10 mouse cellular contexts compared by ENCODE assay signal in genomic region chr7:108814593-108815215, GRCm38 (mm10). TPM values are rescaled to one million over a fixed set of nuclear protein-coding genes. Genes with fewer than 3 reads are reported as not detected.
DNase-seq lines count a peak whose midpoint lies in the region; ATAC-seq and TF ChIP-seq lines count a peak whose summit lies in the region.
"Not testable (repeated sequence)": the region's sequence is repeated elsewhere in the genome, so short reads cannot be mapped to it uniquely, and the experiment has no call there.
"Had no signal": no experiment of that assay in that cellular context is flagged by ENCODE, and none has a peak within 500 bp of the region (broad histone marks: within the 10 kb centered on the region; RNA-seq: fewer than 3 reads in every experiment).

No protein-coding gene starts in this region.

- H3K4me2 ChIP-seq in midbrain, embryonic 12.5 days (replicated peaks) = not testable (repeated sequence)

- H3K9me3 ChIP-seq in midbrain, embryonic 12.5 days = not testable (repeated sequence)

- peak; percentile 23 for DNase-seq in A20 (ENCODE audit: low read depth, low spot score)
- peak; percentile 25 for DNase-seq in adrenal gland, postnatal 10 days
- peak; percentile 82 for DNase-seq in embryo, embryonic 10 days (ENCODE audit: low spot score)
- peak; percentile 24 for DNase-seq in kidney, adult 2 months
- peak; percentile 12 for DNase-seq in left cerebral cortex, postnatal 4 days
- peak; percentile 4 for DNase-seq in right cerebral cortex, postnatal 25 days

- H3K4me1 ChIP-seq in kidney, adult 2 months (ENCODE audit: control insufficient read depth, insufficient read depth, low read length); midbrain, embryonic 12.5 days: not testable (repeated sequence)

- not testable (repeated sequence) for H3K27ac ChIP-seq in kidney, adult 2 months (ENCODE audit: insufficient read depth, low read depth, low read length); midbrain, embryonic 12.5 days (replicated peaks)

- not testable (repeated sequence) for TF ChIP-seq POLR2A in kidney, adult 2 months (IDR thresholded peaks at IDR 0.05; ENCODE audit: low read depth, low read length)

- H3K9ac ChIP-seq in midbrain, embryonic 12.5 days (replicated peaks) = not testable (repeated sequence)

- peak; percentile 66 for ATAC-seq in granulocyte monocyte progenitor cell, adult 5-6 weeks (replicated peaks; ENCODE audit: poor library complexity, severe bottlenecking)
- ATAC-seq in midbrain, embryonic 12.5 days (ENCODE audit: low FRiP score, low read depth) = peak; percentile 58; the same call in 1 of the 2 replicates

- intact Hi-C loops in left cerebral cortex, postnatal 4 days (cut with DNase I) = not testable (repeated sequence)

- not testable (repeated sequence) for H3K36me3 ChIP-seq in kidney, adult 2 months (ENCODE audit: control insufficient read depth, insufficient read depth, low read length); midbrain, embryonic 12.5 days

- not testable (repeated sequence) for H3K27me3 ChIP-seq in kidney, adult 2 months (replicated peaks; ENCODE audit: control insufficient read depth, insufficient read depth, low read length); midbrain, embryonic 12.5 days

- 44% methylated on average over 5 of the region's 5 CpGs for WGBS in kidney, adult 2 months
- WGBS in midbrain, embryonic 12.5 days = 51% methylated on average over 5 of the region's 5 CpGs

- not testable (repeated sequence) for H3K4me3 ChIP-seq in kidney, adult 2 months (ENCODE audit: insufficient read depth, low read depth, low read length); midbrain, embryonic 12.5 days

- TF ChIP-seq CTCF in kidney, adult 2 months (conservative IDR thresholded peaks at IDR 0.05; ENCODE audit: insufficient read depth, insufficient read length, low read depth, low read length) = 0 out of 2 replicates have a peak, but pooled peaks have one; percentile 23

RNA-seq across cellular contexts. Expression of gene Olfr514, which starts 11.1 kb away (rescaled TPM):
- total RNA-seq in adrenal gland, postnatal 10 days (2021) = not detected
- total RNA-seq in granulocyte monocyte progenitor cell, adult 5-6 weeks (2014; fragmentation: Nextera tagmentation) = not detected in 2 replicates
- total RNA-seq in granulocyte monocyte progenitor cell, adult 5-6 weeks (2017) = not detected in 2 replicates
- polyA plus RNA-seq in kidney, adult 2 months (2012; rRNA removed) = not detected in 2 replicates
- not detected for total RNA-seq in left cerebral cortex, postnatal 4 days (2021)
- polyA plus RNA-seq in midbrain, embryonic 12.5 days (2016; fragmentation: Nextera tagmentation; extraction: Ambion mirVana) = not detected in 2 replicates
- total RNA-seq: gastrocnemius, postnatal 14 days had no signal
- polyA plus RNA-seq: liver, embryonic 16.5 days had no signal

RNA-seq across cellular contexts. Expression of gene Olfr516, which starts 35.6 kb away (rescaled TPM):
- not detected for total RNA-seq in adrenal gland, postnatal 10 days (2021)
- total RNA-seq in granulocyte monocyte progenitor cell, adult 5-6 weeks (2014; fragmentation: Nextera tagmentation) = not detected in 2 replicates
- total RNA-seq in granulocyte monocyte progenitor cell, adult 5-6 weeks (2017) = not detected in 2 replicates
- not detected in 2 replicates for polyA plus RNA-seq in kidney, adult 2 months (2012; rRNA removed)
- total RNA-seq in left cerebral cortex, postnatal 4 days (2021) = not detected
- polyA plus RNA-seq in midbrain, embryonic 12.5 days (2016; fragmentation: Nextera tagmentation; extraction: Ambion mirVana) = not detected in 2 replicates
- total RNA-seq: gastrocnemius, postnatal 14 days had no signal
- polyA plus RNA-seq: liver, embryonic 16.5 days had no signal

RNA-seq across cellular contexts. Expression of gene Olfr517, which starts 57.5 kb away (rescaled TPM):
- not detected for total RNA-seq in adrenal gland, postnatal 10 days (2021)
- total RNA-seq in granulocyte monocyte progenitor cell, adult 5-6 weeks (2014; fragmentation: Nextera tagmentation) = not detected in 2 replicates
- not detected in 2 replicates for total RNA-seq in granulocyte monocyte progenitor cell, adult 5-6 weeks (2017)
- not detected in 2 replicates for polyA plus RNA-seq in kidney, adult 2 months (2012; rRNA removed)
- not detected for total RNA-seq in left cerebral cortex, postnatal 4 days (2021)
- not detected in 2 replicates for polyA plus RNA-seq in midbrain, embryonic 12.5 days (2016; fragmentation: Nextera tagmentation; extraction: Ambion mirVana)
- total RNA-seq: gastrocnemius, postnatal 14 days had no signal
- polyA plus RNA-seq: liver, embryonic 16.5 days had no signal

Comparison
In these comparisons a context has a peak if more than half of its experiments do, and no peak if none do; other contexts are left out.
1. DNase-seq: peak in every context shown above with its lines; median percentile 82 in embryo, embryonic 10 days; 25 in adrenal gland, postnatal 10 days; 24 in kidney, adult 2 months; 23 in A20; 12 in left cerebral cortex, postnatal 4 days; 4 in right cerebral cortex, postnatal 25 days.